ENCODE assay signal across 28 mouse cellular contexts in the genomic region with DNA sequence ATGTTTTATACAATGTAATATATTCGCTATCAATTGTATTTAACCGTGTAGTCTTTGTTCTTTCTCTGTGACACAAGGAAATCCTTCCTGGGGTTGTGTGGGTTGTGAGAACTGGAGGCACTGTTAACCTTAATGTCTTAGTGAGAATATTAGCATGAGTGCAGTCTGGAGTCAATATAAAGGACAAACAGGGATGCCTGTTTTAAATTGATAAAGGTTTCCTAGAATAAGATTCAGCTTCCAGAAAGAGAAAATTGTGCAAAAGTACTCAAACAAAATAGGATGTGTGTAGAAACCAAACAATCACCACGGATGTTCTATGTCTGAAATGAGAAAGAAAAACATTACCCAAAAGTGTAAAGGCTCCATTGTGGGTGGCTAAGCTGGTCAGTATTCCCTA. TPM values are rescaled to one million over a fixed set of nuclear protein-coding genes. Genes with fewer than 3 reads are reported as not detected.
DNase-seq lines count a peak whose midpoint lies in the region; ATAC-seq lines count a peak whose summit lies in the region.
"Had no signal": no experiment of that assay in that cellular context is flagged by ENCODE, and none has a peak within 500 bp of the region (broad histone marks: within the 10 kb centered on the region; RNA-seq: fewer than 3 reads in every experiment).

No protein-coding gene starts in this region.

- H3K9me3 ChIP-seq in liver, embryonic 12.5 days (replicated peaks), result no peaks in the 10 kb centered on the region
- no peaks in the 10 kb centered on the region for H3K9me3 ChIP-seq in liver, embryonic 15.5 days (replicated peaks)
- H3K9me3 ChIP-seq in forebrain, embryonic 13.5 days (replicated peaks), result no peaks in the 10 kb centered on the region
- H3K9me3 ChIP-seq: embryonic facial prominence, embryonic 12.5 days; embryonic facial prominence, embryonic 15.5 days; forebrain, embryonic 15.5 days; heart, embryonic 12.5 days; heart, embryonic 15.5 days; hindbrain, embryonic 10.5 days had no signal

- peak overlapping the region; percentile 83 for H3K27ac ChIP-seq in liver, embryonic 12.5 days
- 0 out of 2 replicates have a peak overlapping the region, but pooled peaks have one; percentile 9 for H3K27ac ChIP-seq in liver, embryonic 15.5 days (replicated peaks)
- H3K27ac ChIP-seq in forebrain, embryonic 13.5 days, result no peak overlapping the region
- H3K27ac ChIP-seq: embryonic facial prominence, embryonic 12.5 days; embryonic facial prominence, embryonic 15.5 days; forebrain, embryonic 15.5 days; gastrocnemius, adult 2 months; heart, embryonic 15.5 days; hindbrain, embryonic 10.5 days; hindbrain, embryonic 14.5 days; hindbrain, postnatal 0 days had no signal

- H3K4me2 ChIP-seq in liver, embryonic 12.5 days, result peak overlapping the region; percentile 44
- peak overlapping the region; percentile 29 for H3K4me2 ChIP-seq in liver, embryonic 15.5 days
- no peak overlapping the region for H3K4me2 ChIP-seq in forebrain, embryonic 13.5 days
- H3K4me2 ChIP-seq: embryonic facial prominence, embryonic 12.5 days; embryonic facial prominence, embryonic 15.5 days; forebrain, embryonic 15.5 days; heart, embryonic 12.5 days; heart, embryonic 15.5 days; hindbrain, embryonic 14.5 days had no signal

- H3K36me3 ChIP-seq in liver, embryonic 12.5 days, result no peaks in the 10 kb centered on the region
- no peaks in the 10 kb centered on the region for H3K36me3 ChIP-seq in liver, embryonic 15.5 days (replicated peaks)
- H3K36me3 ChIP-seq in forebrain, embryonic 13.5 days (ENCODE audit: poor library complexity, severe bottlenecking), result no peaks in the 10 kb centered on the region
- H3K36me3 ChIP-seq: embryonic facial prominence, embryonic 12.5 days; embryonic facial prominence, embryonic 15.5 days; forebrain, embryonic 15.5 days; heart, embryonic 12.5 days; heart, embryonic 15.5 days; hindbrain, embryonic 10.5 days had no signal

- peaks cover 61% of the 10 kb centered on the region for H3K4me1 ChIP-seq in liver, embryonic 12.5 days
- H3K4me1 ChIP-seq in liver, embryonic 15.5 days (replicated peaks), result peaks cover 41% of the 10 kb centered on the region
- H3K4me1 ChIP-seq in forebrain, embryonic 13.5 days, result peaks cover 12% of the 10 kb centered on the region

- no peaks in the 10 kb centered on the region for H3K27me3 ChIP-seq in liver, embryonic 12.5 days (replicated peaks)
- H3K27me3 ChIP-seq in liver, embryonic 15.5 days, result no peaks in the 10 kb centered on the region
- H3K27me3 ChIP-seq in forebrain, embryonic 13.5 days, result no peaks in the 10 kb centered on the region
- H3K27me3 ChIP-seq: embryonic facial prominence, embryonic 12.5 days; embryonic facial prominence, embryonic 15.5 days; forebrain, embryonic 15.5 days; heart, embryonic 12.5 days; heart, embryonic 15.5 days had no signal

- DNase-seq in c-Kit-positive CD71-positive TER-119-negative erythroid progenitor cells, embryonic 14.5 days (ENCODE audit: low read depth), result peak; percentile 76
- DNase-seq in heart, adult 18-20 months, result no peak
- DNase-seq: adrenal gland, adult 8-10 months; adrenal gland, postnatal 25 days; cerebellum, adult 11 months; cerebellum, adult 2 months; cerebellum, adult 9-11 months; cerebellum, postnatal 25 days; gastrocnemius, adult 2 months; gastrocnemius, postnatal 14 days; heart, adult 11 months; heart, postnatal 10 days; heart, postnatal 36 days had no signal

- no peak overlapping the region for H3K4me3 ChIP-seq in liver, embryonic 12.5 days
- no peak overlapping the region for H3K4me3 ChIP-seq in liver, embryonic 15.5 days (replicated peaks)
- no peak overlapping the region for H3K4me3 ChIP-seq in forebrain, embryonic 13.5 days
- H3K4me3 ChIP-seq: embryonic facial prominence, embryonic 12.5 days; embryonic facial prominence, embryonic 15.5 days; forebrain, embryonic 15.5 days; gastrocnemius, adult 2 months; heart, embryonic 12.5 days; heart, embryonic 15.5 days; hindbrain, embryonic 10.5 days had no signal

- no peak for ATAC-seq in liver, embryonic 12.5 days
- no peak for ATAC-seq in liver, embryonic 15.5 days (ENCODE audit: insufficient read depth)
- no peak for ATAC-seq in forebrain, embryonic 13.5 days
- ATAC-seq in frontal cortex, adult (ENCODE audit: low TSS enrichment), result no peak
- ATAC-seq: activated CD4-positive, CD25-positive, alpha-beta regulatory T cell, adult 4 months; CD4-positive, CD25-positive, alpha-beta regulatory T cell, adult 4 months; forebrain, embryonic 15.5 days; hindbrain, postnatal 0 days; inflammation-experienced regulatory T-cells, adult 6 months had no signal

- H3K9ac ChIP-seq in liver, embryonic 12.5 days, result no peak overlapping the region
- no peak overlapping the region for H3K9ac ChIP-seq in liver, embryonic 15.5 days
- no peak overlapping the region for H3K9ac ChIP-seq in forebrain, embryonic 13.5 days
- H3K9ac ChIP-seq: embryonic facial prominence, embryonic 12.5 days; embryonic facial prominence, embryonic 15.5 days; forebrain, embryonic 15.5 days; heart, embryonic 12.5 days; heart, embryonic 15.5 days; hindbrain, embryonic 14.5 days had no signal

- 27% methylated on average over 3 of the region's 3 CpGs for WGBS in liver, embryonic 12.5 days (ENCODE audit: insufficient replicate concordance)
- 23% methylated on average over 3 of the region's 3 CpGs for WGBS in liver, embryonic 15.5 days (ENCODE audit: insufficient replicate concordance)
- 73% methylated on average over 3 of the region's 3 CpGs for WGBS in forebrain, embryonic 13.5 days

RNA-seq across cellular contexts. Expression of a gene that starts 3.3 kb away (rescaled TPM):
- 70.2 and 74.5 TPM in 2 replicates for polyA plus RNA-seq in liver, embryonic 12.5 days (2016; fragmentation: Nextera tagmentation; extraction: Ambion mirVana)
- polyA plus RNA-seq in liver, embryonic 15.5 days (2015; fragmentation: Nextera tagmentation; extraction: Ambion mirVana), result 44.2 and 45.8 TPM in 2 replicates
- total RNA-seq in heart, adult 18-20 months (2021), result 10 to 100 TPM; 37.5 to 44.4 TPM
- polyA plus RNA-seq in forebrain, embryonic 13.5 days (2015; fragmentation: Nextera tagmentation; extraction: Ambion mirVana), result 202 and 241 TPM in 2 replicates
